Mouse (Mus musculus): ENCODE data around the gene Map3k21. TPM values are rescaled to one million over a fixed set of nuclear protein-coding genes. Genes with fewer than 3 reads are reported as not detected.

Gene Map3k21
- polyA plus RNA-seq, 1 experiment from 2014 or later: not detected

DNA sequence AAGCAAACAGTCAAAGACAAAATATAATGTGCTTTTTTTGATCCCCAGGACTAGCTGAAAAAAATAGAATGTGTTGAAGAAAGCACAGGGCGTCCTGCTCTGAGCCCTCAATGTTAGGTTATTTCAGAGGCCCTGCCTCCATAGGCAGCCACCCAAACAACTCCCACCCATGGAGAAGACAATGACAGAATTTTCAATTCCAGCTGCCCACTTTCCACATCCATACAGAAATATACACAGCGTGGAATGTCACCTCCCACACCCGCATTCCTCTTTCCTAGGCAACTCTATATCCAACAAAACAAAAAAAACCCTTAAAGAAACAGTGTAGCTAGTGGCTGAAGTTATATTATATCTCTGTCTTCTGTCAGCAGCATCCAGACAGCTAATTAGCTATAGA, 61.1 kb downstream of the Map3k21 start:
- no peaks in the 10 kb centered on the region for H3K36me3 ChIP-seq (ENCODE audit: inconsistent target)
- no peak overlapping the region for H3K27ac ChIP-seq
- H3K79me2 ChIP-seq (ENCODE audit: inconsistent target): no peaks in the 10 kb centered on the region
- H3K4me3 ChIP-seq (ENCODE audit: inconsistent target): no peak overlapping the region
- WGBS (ENCODE audit: missing documents): 93% methylated on average over 3 of the region's 3 CpGs

DNA sequence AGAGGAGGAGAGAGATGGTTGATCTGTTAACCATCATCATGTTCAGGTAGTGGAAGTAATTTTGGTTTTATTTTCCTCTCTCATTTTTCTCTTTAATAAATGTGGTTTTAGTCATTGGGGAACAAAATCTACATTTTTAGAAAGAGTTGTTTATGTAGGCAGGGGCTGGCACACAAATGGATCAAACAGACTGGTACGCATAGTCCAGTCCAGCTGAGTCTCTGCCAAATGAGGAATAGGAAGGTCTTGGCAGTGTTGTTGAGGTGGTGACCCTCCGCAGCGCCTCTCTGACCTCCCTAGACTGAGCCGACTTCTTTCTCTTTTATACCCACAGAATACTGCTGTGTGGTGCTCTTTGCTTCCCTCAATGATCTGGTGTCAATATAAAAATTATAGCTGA, 65.7 kb downstream of the Map3k21 start:
- no peaks in the 10 kb centered on the region for H3K36me3 ChIP-seq (ENCODE audit: inconsistent target)
- no peak overlapping the region for H3K4me3 ChIP-seq (ENCODE audit: inconsistent target)
- no peaks in the 10 kb centered on the region for H3K79me2 ChIP-seq (ENCODE audit: inconsistent target)
- WGBS (ENCODE audit: missing documents): 97% methylated on average over 4 of the region's 4 CpGs
- H3K27ac ChIP-seq: no peak overlapping the region

DNA sequence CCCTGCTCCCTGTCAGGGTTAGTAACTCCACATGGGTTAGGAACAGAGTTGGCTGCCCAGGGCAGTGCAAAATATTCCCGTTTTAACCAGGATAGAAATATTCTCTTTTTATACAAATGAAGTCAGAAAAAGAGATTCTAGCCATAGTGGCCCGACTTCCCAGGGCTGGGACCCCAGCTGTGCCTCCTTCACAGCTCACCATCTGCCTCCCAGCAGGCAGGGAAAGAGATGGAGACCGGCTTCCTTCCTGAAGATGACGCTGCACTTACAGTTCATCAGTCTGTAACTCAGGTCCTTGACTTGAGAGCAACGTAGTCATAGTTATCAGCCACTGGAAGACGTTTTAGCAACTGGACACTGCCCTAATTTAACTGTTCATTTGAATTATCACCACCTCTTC, 70.6 kb downstream of the Map3k21 start:
- no peak overlapping the region for H3K27ac ChIP-seq
- no peak overlapping the region for H3K4me3 ChIP-seq (ENCODE audit: inconsistent target)
- WGBS (ENCODE audit: missing documents): 5% methylated on average over 6 of the region's 6 CpGs
- H3K36me3 ChIP-seq (ENCODE audit: inconsistent target): no peaks in the 10 kb centered on the region
- H3K79me2 ChIP-seq (ENCODE audit: inconsistent target): no peaks in the 10 kb centered on the region

DNA sequence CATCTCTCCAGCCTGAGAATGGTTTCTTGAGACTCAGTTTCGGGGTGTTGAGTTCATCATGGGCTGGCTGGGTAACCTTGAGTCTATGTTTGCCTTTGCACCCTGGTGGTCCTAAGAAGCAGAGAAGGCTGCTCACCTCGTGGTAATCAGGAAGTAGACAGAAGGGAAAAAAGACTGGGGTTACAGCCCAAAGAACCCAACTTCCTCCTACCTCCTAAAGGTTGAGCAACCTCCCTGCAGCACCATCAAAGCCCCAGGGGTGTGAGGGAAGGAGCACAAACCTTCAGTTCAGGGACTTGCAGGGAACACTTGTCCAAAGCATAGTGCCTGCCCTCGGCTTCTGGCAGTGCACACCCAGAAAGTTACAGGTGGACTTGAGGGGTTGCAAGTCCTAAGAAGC, 73.3 kb downstream of the Map3k21 start:
- 44% methylated on average over 3 of the region's 3 CpGs for WGBS (ENCODE audit: missing documents)
- no peaks in the 10 kb centered on the region for H3K79me2 ChIP-seq (ENCODE audit: inconsistent target)
- no peak overlapping the region for H3K4me3 ChIP-seq (ENCODE audit: inconsistent target)

DNA sequence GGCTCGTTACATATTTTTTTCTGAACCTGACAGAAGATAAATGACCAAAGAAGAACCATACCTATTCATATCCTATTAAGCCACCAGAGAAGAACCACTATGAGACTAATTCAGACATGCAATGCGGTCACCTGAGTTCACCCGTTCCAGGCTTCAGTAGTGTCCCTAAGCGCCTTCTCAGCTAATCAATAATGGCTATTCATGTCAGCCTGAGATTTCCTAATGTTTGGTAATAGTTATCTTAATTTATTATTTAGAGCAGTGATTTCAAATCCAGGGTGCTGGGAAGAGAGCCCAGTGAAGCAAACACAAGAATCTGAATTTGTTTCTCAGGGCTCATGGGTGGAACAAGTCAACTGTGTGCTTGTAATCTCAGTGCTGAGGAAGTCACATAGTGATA, 73.9 kb downstream of the Map3k21 start:
- H3K36me3 ChIP-seq (ENCODE audit: inconsistent target): no peaks in the 10 kb centered on the region
- H3K27ac ChIP-seq: no peak overlapping the region
- WGBS (ENCODE audit: missing documents): 92% methylated on average over 4 of the region's 4 CpGs
- no peak overlapping the region for H3K4me3 ChIP-seq (ENCODE audit: inconsistent target)
- no peaks in the 10 kb centered on the region for H3K79me2 ChIP-seq (ENCODE audit: inconsistent target)

More for the DNA sequence above, 73.3 kb downstream of the Map3k21 start:
- no peaks in the 10 kb centered on the region for H3K36me3 ChIP-seq (ENCODE audit: inconsistent target)
- no peak overlapping the region for H3K27ac ChIP-seq

DNA sequence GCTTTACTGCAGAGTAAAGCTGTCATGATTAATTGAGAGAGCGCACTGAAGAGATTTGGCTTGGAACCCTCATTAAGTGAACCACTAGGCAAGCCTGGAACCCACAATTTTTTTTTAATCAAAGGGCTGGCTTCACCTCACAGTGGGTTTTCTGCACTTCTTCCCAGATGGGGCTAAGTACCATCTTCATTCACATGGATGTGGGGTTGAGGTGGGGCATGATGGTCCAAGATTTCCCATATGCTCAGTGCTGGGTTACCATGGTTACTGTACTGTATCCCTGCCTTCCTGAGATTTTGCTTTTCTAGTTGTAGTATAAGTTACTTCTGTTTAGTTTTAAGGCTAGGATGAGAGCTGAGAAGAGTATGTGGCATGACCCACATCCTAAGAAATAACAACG, 75.1 kb downstream of the Map3k21 start:
- Histone ChIP-seq H3K27ac (no peak overlapping the region), H3K4me3 (ENCODE audit: inconsistent target) (no peak overlapping the region), H3K79me2 (ENCODE audit: inconsistent target) (no peaks in the 10 kb centered on the region), H3K36me3 (ENCODE audit: inconsistent target) (no peaks in the 10 kb centered on the region)
- 93% methylated on average over 2 of the region's 2 CpGs for WGBS (ENCODE audit: missing documents)

DNA sequence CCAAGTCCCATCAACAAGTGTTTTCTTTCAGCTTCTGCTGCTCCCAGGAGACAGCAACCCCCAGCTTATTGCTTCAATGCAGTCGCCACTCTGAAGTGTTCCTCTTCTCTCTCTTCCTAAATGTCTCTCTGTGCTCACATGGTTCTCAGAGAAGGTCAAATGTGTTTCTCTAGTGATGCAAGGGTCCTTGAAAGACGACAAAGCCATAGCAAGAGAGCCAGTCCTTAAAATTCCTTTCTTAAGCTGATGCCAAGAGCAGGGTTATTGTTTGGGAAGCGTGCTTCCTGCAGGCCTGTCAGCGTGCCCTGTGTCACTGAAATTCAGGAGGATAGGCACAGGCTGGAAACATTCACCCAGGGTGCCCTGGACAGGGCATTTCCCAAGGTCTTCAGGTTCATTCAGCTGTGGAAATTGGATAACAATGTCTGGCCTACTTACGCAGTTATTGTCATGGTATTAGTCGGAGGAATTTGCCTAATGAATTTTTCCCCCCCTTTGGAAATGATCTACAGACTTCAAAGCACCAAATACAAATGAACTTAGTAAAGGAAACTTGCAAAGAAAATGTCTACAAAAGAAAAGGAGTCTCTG, 76.8 kb downstream of the Map3k21 start:
- H3K36me3 ChIP-seq (ENCODE audit: inconsistent target): no peaks in the 10 kb centered on the region
- H3K27ac ChIP-seq: no peak overlapping the region
- 80% methylated on average over 6 of the region's 6 CpGs for WGBS (ENCODE audit: missing documents)
- H3K79me2 ChIP-seq (ENCODE audit: inconsistent target): no peaks in the 10 kb centered on the region
- no peak overlapping the region for H3K4me3 ChIP-seq (ENCODE audit: inconsistent target)

DNA sequence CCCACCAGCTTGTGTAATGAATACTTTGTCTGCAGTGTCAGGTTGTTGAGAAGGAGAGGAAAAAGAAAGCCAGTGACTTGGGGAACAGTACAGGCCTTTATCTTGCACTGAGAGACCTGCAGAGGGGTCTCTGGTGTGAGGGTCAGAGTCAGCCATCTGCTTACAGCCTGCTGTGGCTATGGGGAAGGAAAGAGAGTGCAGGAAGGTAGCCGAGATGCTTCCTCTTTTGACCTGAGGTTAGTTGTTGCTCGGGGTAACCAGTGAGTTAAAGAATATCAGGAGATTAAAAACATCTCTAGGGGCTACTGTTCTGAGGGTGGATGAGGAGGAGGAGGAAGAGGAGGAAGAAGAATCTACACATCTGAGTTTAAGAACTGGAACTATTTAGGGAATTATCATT, 77.7 kb downstream of the Map3k21 start:
- H3K36me3 ChIP-seq (ENCODE audit: inconsistent target): no peaks in the 10 kb centered on the region
- no peak overlapping the region for H3K27ac ChIP-seq
- no peak overlapping the region for H3K4me3 ChIP-seq (ENCODE audit: inconsistent target)
- H3K79me2 ChIP-seq (ENCODE audit: inconsistent target): no peaks in the 10 kb centered on the region
- WGBS (ENCODE audit: missing documents): 0% methylated on average over 2 of the region's 2 CpGs

DNA sequence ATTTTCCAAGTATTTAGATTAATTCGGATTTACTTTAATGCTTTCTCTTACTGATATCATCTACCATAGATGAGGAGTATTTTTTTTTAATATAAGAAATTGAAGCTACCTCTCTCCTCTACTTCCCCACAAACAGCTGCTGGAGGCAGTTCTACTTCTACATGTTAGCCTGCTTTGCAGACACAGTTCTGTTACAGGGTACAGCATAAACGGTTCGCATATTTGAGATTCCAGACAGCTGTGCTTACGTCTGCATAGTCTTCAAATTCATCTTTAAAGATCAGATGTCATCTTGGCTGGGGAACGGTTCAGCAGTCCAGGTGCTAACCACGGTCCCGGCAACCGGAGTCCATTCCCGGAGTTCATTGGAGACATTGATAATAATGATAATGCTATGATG, 83.4 kb downstream of the Map3k21 start:
- Histone ChIP-seq H3K4me3 (ENCODE audit: inconsistent target) (no peak overlapping the region), H3K36me3 (ENCODE audit: inconsistent target) (no peaks in the 10 kb centered on the region), H3K79me2 (ENCODE audit: inconsistent target) (no peaks in the 10 kb centered on the region), H3K27ac (no peak overlapping the region)
- 77% methylated on average over 8 of the region's 9 CpGs for WGBS (ENCODE audit: missing documents)

DNA sequence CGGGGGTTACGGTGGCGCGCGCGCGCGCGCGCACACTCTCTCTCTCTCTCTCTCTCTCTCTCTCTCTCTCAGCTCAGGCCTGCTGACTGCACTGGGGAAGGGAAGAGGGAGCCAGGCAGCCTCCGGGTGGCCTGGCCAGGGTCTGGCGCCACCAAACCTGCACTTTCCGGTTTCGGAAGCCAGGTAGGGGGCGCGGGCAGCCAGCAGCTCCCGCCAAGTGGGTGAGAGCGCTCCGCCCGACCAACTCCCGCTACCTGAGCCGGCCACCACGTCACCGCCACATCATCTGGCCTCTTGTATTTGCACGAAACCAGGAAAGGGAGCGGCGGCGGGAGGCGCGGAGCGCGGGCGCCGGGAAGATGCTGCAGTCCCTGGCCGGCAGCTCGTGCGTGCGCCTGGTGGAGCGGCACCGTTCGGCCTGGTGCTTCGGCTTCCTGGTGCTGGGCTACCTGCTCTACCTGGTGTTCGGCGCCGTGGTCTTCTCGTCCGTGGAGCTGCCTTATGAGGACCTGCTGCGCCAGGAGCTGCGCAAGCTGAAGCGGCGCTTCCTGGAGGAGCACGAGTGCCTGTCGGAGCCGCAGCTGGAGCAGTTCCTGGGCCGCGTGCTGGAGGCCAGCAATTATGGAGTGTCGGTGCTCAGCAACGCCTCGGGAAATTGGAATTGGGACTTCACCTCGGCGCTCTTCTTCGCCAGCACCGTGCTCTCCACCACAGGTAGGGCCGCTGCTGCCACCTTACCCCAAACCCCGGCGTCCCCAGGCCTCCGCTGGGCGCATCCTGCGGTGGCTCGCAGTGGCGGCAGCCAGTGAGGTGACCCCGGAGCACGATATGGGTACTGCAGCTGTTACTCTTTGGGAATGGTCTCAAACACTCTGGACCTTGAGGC, 85.1 kb downstream of the Map3k21 start, which contains the start of gene Kcnk1:
TSS of gene Kcnk1 (plus strand) at position 70 of the 886 bp plus-strand sequence.
- Histone ChIP-seq H3K79me2 (ENCODE audit: inconsistent target) (no peaks in the 10 kb centered on the region), H3K36me3 (ENCODE audit: inconsistent target) (no peaks in the 10 kb centered on the region), H3K27ac (no peak within 1 kb of the TSS), H3K4me3 (ENCODE audit: inconsistent target) (no peak within 1 kb of the TSS)
- 4% methylated on average over 71 of the region's 73 CpGs for WGBS (ENCODE audit: missing documents)

DNA sequence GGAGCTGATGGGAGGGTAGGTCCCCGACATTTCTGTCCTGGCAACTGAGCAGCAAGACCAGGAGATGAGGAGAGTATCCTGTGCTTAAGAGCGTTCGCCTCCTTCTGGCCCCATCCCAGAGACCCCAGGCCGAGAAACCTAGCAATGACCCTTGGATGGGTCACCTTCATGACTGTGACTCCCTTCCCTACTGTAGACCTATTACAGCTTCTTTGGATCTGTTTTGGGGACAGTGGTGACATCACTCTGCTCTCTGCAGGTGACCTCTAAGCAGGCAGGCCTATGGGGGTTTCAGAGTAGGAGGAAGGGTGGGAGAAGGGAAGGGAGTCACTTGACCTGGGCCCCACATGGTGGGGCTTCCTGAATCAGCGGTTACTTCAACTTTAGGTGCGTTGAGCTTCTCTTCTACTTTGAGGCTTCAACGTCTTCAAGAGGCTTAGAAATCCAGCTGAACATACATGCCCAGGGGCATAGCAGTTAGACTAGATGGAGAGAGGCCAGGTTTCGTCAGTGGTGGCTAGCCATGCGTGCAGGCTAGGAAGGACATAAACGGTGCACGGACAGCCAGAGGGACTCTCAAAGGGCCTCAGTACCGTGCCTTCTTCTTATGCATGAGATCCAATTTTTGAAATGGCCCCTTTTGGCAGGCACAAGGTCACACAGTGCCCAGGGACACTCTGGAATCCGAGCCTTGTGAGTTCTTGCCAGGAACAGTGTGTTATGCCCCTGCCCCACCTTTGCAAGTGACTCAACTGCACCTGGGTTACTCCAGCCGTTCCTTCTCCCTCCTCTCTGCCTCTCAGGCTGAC, 86.0 kb downstream of the Map3k21 start:
- Histone ChIP-seq H3K36me3 (ENCODE audit: inconsistent target) (no peaks in the 10 kb centered on the region), H3K27ac (no peak overlapping the region), H3K4me3 (ENCODE audit: inconsistent target) (no peak overlapping the region), H3K79me2 (ENCODE audit: inconsistent target) (no peaks in the 10 kb centered on the region)
- 24% methylated on average over 13 of the region's 14 CpGs for WGBS (ENCODE audit: missing documents)

DNA sequence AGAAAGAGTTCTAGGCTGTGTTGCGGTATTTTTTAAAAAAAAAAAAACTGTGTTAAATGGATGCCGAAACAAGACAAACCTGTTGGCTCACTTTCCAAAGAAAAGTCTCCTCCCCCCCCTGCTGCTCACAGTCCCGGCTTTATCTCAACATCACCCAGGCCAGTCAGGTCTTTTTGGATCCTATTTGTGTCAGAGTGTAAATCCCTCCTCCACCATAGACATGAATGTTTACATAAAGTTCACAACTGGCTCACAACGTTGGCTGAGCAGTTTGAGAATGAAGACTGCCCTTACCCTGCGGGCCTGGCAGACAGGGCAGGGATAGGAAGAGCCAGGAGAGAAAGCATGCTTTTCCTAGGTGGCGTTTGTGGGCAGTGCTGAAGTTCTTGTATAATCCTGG, 86.7 kb downstream of the Map3k21 start:
- Histone ChIP-seq H3K36me3 (ENCODE audit: inconsistent target) (no peaks in the 10 kb centered on the region), H3K4me3 (ENCODE audit: inconsistent target) (no peak overlapping the region), H3K79me2 (ENCODE audit: inconsistent target) (no peaks in the 10 kb centered on the region), H3K27ac (no peak overlapping the region)
- WGBS (ENCODE audit: missing documents): 65% methylated on average over 6 of the region's 6 CpGs

Measured in macrophage (primary cell).